Mouse (Mus musculus): ENCODE results near the gene Vmn2r47. TPM values are rescaled to one million over a fixed set of nuclear protein-coding genes. Genes with fewer than 3 reads are reported as not detected.
"Not testable (repeated sequence)": the region's sequence is repeated elsewhere in the genome, so short reads cannot be mapped to it uniquely, and the experiment has no call there.

The Vmn2r47 gene
- polyA plus RNA-seq (2015; fragmentation: Nextera tagmentation; extraction: Ambion mirVana), result not detected in 2 replicates

- no CpG with 5 or more reads among the region's 1 CpGs for WGBS
- ATAC-seq (ENCODE audit: insufficient read depth, low FRiP score, low read depth); H3K4me2 ChIP-seq; H3K27ac ChIP-seq; H3K27me3 ChIP-seq (replicated peaks); H3K4me3 ChIP-seq (replicated peaks); H3K9ac ChIP-seq; H3K9me3 ChIP-seq; H3K4me1 ChIP-seq; H3K36me3 ChIP-seq: not testable (repeated sequence)
Observed at GRCm38 (mm10) chr7:9841225-9841624, at the start of gene Vmn2r47. TSS of gene Vmn2r47 (minus strand) at chr7:9841325.

DNA sequence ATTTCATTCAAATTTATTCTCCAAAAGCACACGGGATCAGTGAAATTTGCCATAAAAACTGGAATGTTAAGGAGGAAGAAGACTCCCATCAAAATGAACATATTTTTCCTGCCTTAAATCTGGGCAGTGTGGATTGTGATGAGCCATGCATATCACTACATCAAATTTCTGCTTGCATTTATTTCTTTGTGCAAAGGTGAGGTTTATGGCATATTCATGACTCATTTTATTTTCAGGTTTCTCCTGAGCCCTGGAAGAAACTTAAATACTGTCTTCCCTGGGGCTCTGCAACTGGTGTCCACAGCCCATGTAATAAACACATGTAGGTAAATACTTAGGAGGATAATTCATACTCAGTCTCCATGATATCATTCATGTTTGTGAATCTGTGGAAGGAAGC, 70.7 kb downstream of the Vmn2r47 start, which contains the start of gene Vmn2r46:
Gene Vmn2r46, minus strand, starts transcription at position 101 of the 400 bp plus-strand sequence.
- ATAC-seq (ENCODE audit: insufficient read depth, low FRiP score, low read depth); H3K27ac ChIP-seq; H3K36me3 ChIP-seq; H3K9me3 ChIP-seq; H3K27me3 ChIP-seq (replicated peaks); H3K4me2 ChIP-seq; H3K9ac ChIP-seq; H3K4me1 ChIP-seq; H3K4me3 ChIP-seq (replicated peaks): not testable (repeated sequence)
- WGBS, result no CpG with 5 or more reads among the region's 1 CpGs

Other genes starting within 250 kb of the Vmn2r47 start
- gene Vmn2r46, start 70.8 kb downstream of the Vmn2r47 start, polyA plus RNA-seq (2015; fragmentation: Nextera tagmentation; extraction: Ambion mirVana), result not detected in 2 replicates
- gene Vmn2r48, start 112.3 kb upstream of the Vmn2r47 start, polyA plus RNA-seq (2015; fragmentation: Nextera tagmentation; extraction: Ambion mirVana), result not detected in 2 replicates
- gene Vmn2r49, start 150.9 kb upstream of the Vmn2r47 start, polyA plus RNA-seq (2015; fragmentation: Nextera tagmentation; extraction: Ambion mirVana), result not detected in 2 replicates
- not detected in 2 replicates for gene Vmn2r50, start 212.0 kb upstream of the Vmn2r47 start, polyA plus RNA-seq (2015; fragmentation: Nextera tagmentation; extraction: Ambion mirVana)

Data from stomach, embryonic 15.5 days (tissue).